Mouse (Mus musculus) spleen, postnatal 36 days (tissue): ENCODE measurements around the gene Astn1.

ENCODE experiments used
- DNase-seq, 2 experiments: peaks; one replicate each; pipeline ENCODE4 v3.0.0; 2022; ENCODE audit warnings: low spot score in 2 of 2, mixed read lengths in 1 of 2

Gene Astn1

GRCm38 (mm10) chr1:158414198-158414597 is 52.1 kb downstream of the Astn1 start:
- DNase-seq = no peak

- no peak for DNase-seq
Observed at GRCm38 (mm10) chr1:158421451-158421850, 59.4 kb downstream of the Astn1 start.

- DNase-seq = no peak
Observed at GRCm38 (mm10) chr1:158422739-158423138, 60.7 kb downstream of the Astn1 start.

- DNase-seq = no peak
Observed at GRCm38 (mm10) chr1:158446071-158446470, 84.0 kb downstream of the Astn1 start.

- no peak for DNase-seq
Observed at GRCm38 (mm10) chr1:158447956-158448355, 85.9 kb downstream of the Astn1 start.

GRCm38 (mm10) chr1:158452675-158453074 is 90.6 kb downstream of the Astn1 start:
- DNase-seq = no peak

GRCm38 (mm10) chr1:158453587-158453986 is 91.5 kb downstream of the Astn1 start:
- no peak for DNase-seq

- no peak for DNase-seq
Observed at GRCm38 (mm10) chr1:158463975-158464374, 101.9 kb downstream of the Astn1 start.

- no peak for DNase-seq
Observed at GRCm38 (mm10) chr1:158465286-158465685, 103.2 kb downstream of the Astn1 start.

- DNase-seq = no peak
Observed at GRCm38 (mm10) chr1:158477841-158478240, 115.8 kb downstream of the Astn1 start.

GRCm38 (mm10) chr1:158480285-158480684 is 118.2 kb downstream of the Astn1 start:
- no peak for DNase-seq

GRCm38 (mm10) chr1:158483733-158484132 is 121.7 kb downstream of the Astn1 start:
- no peak for DNase-seq

GRCm38 (mm10) chr1:158489521-158490021 is 127.5 kb downstream of the Astn1 start:
- DNase-seq = no peak

GRCm38 (mm10) chr1:158490175-158490574 is 128.1 kb downstream of the Astn1 start:
- DNase-seq = no peak

- DNase-seq = no peak
Observed at GRCm38 (mm10) chr1:158493289-158493688, 131.2 kb downstream of the Astn1 start.

GRCm38 (mm10) chr1:158500140-158500539 is 138.1 kb downstream of the Astn1 start:
- no peak for DNase-seq

GRCm38 (mm10) chr1:158501019-158501418 is 138.9 kb downstream of the Astn1 start:
- no peak for DNase-seq

- DNase-seq = no peak
Observed at GRCm38 (mm10) chr1:158507610-158508009, 145.5 kb downstream of the Astn1 start.

- no peak for DNase-seq
Observed at GRCm38 (mm10) chr1:158509112-158509855, 147.2 kb downstream of the Astn1 start.

GRCm38 (mm10) chr1:158510478-158511207 is 148.6 kb downstream of the Astn1 start:
- no peak for DNase-seq

- DNase-seq = no peak
Observed at GRCm38 (mm10) chr1:158512089-158512488, 150.0 kb downstream of the Astn1 start.

GRCm38 (mm10) chr1:158512636-158513035 is 150.6 kb downstream of the Astn1 start:
- DNase-seq = no peak

- no peak for DNase-seq
Observed at GRCm38 (mm10) chr1:158513572-158513971, 151.5 kb downstream of the Astn1 start.
